Mouse (Mus musculus): Measurements from ENCODE around the gene Tmem102. TPM values are rescaled to one million over a fixed set of nuclear protein-coding genes. Genes with fewer than 3 reads are reported as not detected.

The Tmem102 gene
- total RNA-seq, 2 experiments from 2014 or later: not detected

DNA sequence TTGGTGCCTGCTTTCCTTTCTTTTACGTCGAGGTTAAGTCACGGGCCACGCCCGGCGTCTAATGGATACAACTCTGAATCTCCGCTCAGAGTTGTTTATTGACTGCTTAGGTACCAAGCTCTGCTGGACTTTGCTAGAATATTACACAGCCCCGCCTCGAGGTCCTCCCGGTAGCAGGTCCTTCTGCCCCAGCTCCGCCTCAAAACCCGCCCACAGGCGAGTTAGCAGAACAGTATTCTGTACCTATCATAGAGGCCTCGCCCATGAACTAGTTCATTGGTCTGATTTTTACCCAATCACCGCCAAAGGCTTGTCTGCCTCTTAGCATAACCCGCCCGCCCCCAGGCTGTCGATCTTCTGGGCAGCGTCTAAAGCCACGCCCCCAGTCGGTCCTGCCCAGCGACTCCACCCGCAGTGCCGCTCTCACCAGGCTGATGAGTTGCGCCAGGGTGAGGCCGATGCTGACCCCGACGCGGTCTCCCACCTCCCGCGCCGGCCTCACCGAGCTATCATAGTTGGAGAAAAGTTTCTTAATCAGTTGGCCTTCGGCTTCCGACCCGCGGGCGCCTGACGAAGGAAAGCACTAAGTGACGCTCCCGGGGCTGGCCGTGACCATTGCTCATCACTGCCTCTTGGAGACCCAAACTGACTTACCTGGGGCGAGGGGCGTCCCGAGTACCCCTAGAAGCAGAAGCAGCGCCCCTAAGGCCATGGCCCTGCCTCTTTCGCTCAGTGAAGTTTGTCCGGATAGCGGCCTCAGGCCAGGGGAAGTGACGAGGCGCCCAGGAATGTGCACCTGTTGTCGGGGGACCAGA is 10.0 kb downstream of the Tmem102 start, which contains the start of gene Chrnb1:
TSS of gene Chrnb1 (minus strand) at position 776 of the 815 bp plus-strand sequence.
- intact Hi-C loops (cut with DNase I): no loop called here

DNA sequence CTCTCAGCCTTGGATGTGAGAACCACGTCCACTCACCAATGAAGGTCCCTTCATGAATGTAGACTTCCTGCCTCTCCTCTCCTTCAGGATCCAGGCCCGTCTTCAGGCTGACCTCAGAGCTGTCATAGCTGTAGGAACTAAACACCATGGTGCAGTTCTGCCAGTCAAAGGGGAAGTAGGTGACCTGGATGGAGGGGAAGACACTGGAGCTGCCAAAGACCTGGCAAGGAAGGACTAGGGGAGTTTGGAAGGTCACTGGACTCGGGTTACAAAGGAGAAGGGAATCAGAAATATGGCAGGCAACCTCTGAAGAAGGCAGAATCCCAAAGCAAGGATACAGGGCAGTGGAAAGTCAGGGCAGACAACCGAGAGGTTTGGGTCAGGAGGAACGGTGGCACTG is 12.0 kb downstream of the Tmem102 start:
- no peak for DNase-seq
- intact Hi-C loops (cut with DNase I): no loop called here

More for the DNA sequence above, 10.0 kb downstream of the Tmem102 start, which contains the start of gene Chrnb1:
- peak; percentile 94 for DNase-seq

DNA sequence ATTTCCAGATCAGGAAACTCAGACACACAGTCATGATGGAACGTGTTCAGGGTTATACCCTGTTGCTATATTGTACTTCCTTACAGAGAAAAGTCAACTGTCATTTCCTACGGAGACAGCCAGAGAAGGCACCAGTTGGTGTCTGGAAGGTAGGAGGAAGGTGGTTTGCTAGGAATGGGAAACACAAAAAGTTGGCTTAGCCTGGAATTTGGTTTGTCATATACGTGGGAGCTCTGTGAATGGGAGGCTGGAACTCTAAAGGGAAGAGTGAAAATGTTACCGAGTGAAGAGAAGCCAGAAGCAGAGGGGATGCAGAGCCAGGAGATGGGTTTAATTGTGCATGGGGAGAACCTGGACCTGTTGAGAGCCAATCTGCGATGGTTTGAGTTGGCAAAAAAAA is 14.0 kb downstream of the Tmem102 start:
- intact Hi-C loops (cut with DNase I): no loop called here
- no peak for DNase-seq

DNA sequence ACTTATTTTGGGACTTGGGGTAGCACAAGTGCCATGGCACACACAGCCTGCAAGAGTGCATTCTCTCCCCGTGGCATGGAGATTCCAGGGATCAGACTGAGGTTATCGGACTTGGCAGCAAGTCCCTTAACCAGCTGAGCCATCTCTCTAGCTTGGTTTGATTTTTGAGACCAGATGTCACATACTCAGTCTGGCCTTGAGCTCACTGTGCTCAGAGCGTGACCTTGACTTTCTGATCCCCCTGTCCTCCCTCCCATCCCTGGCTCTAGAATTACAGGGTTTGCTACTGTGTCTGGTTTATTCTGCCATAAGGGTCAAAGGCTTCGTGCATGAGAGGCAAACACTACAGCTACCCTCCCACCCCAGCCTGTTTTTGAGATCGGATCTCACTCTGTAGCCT is 16.0 kb downstream of the Tmem102 start:
- intact Hi-C loops (cut with DNase I): no loop called here
- DNase-seq: no peak

DNA sequence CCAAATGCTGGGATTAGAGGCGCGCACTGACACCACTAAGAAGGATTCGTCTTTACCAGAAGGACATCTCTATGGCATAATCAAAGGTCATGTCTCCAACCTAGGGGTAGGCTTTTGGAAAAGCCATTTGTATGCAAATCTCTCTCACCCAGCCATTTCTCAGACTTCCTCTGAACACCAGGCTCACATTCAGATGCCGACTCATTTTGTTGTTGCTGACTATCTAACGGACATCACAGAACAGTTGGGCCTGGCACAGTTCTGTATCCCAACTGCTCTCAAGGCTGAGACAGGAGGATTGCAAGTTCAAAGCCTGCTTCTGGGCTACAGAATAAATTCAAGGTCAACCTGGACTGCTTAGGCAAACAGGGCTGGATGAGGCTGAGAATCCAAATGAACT is 18.1 kb downstream of the Tmem102 start:
- intact Hi-C loops (cut with DNase I): no loop called here

DNA sequence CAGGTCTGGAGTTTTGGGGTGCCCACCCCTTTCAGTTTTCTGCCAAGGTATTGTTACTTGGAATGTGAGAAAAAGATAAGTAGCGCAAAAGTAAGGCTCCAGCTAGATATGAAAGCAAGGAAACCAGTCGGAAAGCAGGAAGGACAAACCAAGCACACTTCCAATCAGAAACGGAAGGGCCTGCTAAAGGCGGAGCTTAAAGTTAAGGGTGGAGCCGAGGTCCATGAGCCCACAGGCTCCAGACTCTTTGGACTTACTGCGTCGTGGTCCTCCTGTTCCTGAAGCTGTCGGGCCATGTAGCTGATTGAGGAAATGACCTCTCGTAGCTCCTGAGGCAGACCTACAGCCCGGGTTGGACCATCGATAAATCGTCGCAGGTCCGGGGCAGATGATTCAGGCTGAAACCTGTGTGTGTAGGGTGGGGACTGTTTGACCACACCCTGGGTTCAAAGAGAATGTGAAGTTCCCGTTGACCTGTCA is 20.6 kb downstream of the Tmem102 start:
- intact Hi-C loops (cut with DNase I): no loop called here
- DNase-seq: no peak

More for the DNA sequence above, 18.1 kb downstream of the Tmem102 start:
- DNase-seq: no peak

DNA sequence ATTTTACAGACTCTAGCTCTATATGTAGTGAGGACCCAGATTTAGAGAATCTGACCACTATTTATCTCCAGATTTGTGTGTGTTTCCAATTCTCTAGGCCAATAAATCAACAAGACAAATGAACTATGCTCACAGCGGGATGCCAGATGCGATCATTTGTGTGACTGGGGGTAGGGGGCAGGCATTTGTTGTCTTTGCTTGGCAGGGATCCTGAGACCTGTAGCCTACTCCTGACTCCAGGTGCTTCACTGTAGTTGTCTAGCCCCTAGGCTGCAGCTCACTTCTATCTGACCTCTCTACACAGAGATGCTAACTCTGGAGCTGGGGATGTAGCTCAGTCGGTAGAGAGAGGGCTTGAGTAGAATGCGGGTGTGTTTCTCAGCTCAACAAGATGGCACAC is 23.6 kb downstream of the Tmem102 start:
- no peak for DNase-seq
- intact Hi-C loops (cut with DNase I): no loop called here

DNA sequence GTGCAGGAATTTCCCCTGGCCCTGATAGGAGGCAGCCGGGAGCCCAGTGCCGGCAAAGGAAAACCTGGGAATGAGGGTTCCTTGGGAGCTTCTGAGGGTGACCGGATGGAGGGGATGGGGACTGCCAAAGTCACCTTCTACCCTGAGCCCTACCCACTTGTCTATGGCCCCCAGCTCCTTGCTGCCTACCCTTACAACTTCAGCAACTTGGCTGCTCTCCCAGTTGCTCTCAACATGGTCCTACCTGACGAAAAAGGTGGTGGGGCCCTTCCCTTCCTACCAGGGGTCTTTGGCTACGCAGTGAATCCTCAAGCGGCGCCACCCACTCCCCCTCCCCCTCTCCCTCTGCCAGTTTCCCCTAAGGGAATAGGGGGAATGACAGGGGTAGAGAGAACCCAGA is 26.4 kb downstream of the Tmem102 start:
- no peak for DNase-seq
- intact Hi-C loops (cut with DNase I): no loop called here

DNA sequence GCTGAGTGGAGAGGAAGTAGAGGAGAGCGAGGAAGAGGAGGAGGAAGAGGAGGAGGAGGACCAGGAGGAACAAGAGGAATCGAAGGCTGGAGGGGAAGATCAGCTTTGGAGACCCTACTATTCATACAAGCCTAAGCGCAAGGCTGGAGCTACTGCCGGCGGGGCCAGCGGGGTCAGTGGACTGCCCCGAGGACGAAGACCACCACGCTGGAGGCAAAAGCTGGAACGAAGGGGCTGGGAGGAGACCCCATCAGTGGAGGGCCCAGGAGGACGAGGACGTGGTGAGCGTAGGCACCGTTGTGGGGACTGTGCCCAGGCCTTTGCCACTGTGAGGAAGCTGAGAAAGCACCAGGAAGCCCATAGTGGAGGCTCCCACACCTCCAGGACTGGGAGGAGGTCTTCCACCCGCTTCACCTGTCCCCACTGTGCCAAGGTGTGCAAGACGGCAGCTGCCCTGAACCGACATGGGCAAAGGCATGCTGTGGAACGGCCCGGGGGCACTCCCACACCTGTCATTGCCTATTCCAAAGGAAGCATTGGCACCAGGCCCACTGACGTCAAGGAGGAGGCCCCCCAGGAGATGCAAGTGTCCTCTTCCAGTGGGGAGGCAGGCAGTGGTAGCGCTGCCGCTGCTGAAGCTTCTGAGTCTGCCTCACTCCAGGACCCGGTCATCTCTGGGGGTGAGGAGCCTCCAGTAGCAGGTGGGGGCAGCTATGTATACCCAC is 27.0 kb downstream of the Tmem102 start:
- DNase-seq: no peak
- intact Hi-C loops (cut with DNase I): no loop called here

DNA sequence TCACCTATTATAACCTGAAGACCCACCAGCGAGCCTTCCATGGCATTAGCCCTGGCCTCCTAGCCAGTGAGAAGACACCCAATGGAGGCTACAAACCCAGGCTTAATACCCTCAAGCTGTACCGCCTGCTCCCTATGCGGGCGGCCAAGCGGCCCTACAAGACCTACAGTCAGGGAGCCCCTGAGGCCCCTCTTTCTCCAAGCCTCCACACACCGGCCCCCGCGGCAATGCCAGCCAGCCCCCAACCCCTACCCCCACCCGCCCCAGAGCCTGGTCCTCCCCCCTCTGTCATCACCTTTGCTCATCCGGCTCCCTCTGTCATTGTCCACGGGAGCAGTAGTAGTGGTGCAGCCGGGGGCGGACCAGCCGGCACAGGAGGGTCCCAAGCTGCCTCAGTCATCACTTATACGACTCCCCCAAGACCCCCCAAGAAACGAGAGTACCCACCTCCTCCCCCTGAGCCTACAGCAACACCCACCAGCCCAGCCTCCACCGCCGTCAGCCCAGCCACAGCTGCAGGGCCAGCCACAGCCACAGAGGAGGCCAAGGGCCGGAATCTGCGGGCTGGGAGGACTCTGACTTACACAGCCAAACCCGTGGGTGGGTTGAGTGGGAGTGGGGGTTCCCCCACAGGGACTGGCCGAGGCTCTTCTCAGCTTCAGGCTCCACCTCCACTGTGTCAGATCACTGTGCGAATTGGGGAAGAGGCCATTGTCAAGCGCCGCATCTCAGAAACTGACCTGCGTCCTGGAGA is 27.7 kb downstream of the Tmem102 start:
- intact Hi-C loops (cut with DNase I): no loop called here
- no peak for DNase-seq

DNA sequence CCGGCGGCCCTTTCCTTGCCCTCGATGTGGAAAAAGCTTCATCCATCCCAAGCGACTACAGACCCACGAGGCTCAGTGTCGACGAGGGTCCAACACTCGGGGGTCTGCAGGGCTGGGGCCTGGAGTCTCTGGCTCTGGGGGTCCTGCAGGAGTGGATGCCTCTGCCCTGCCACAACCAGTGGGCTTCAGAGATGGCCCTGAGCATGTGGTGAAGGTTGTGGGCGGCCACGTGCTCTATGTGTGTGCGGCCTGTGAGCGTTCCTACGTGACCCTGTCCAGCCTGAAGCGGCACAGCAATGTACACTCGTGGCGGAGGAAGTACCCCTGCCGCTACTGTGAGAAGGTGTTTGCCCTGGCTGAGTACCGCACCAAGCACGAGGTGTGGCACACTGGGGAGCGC is 28.9 kb downstream of the Tmem102 start:
- intact Hi-C loops (cut with DNase I): no loop called here
- no peak for DNase-seq

DNA sequence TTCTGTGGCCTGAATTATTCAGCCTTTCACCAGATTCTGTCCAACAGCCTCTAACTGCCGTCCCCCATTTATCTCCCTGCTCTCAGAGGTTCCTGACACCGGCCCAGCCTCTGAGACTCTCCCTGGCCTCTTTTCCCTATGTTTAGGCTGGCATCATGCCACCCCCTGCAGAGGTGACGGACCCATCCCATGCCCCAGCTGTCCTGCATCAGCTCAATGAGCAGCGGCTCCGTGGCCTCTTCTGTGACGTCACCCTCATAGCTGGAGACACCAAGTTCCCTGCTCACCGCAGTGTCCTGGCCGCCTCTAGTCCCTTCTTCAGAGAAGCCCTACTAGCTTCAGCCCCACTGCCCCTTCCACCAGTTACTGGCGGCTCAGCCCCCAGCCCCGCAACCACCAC is 29.7 kb downstream of the Tmem102 start:
- peak; percentile 69 for DNase-seq
- intact Hi-C loops (cut with DNase I): no loop called here

DNA sequence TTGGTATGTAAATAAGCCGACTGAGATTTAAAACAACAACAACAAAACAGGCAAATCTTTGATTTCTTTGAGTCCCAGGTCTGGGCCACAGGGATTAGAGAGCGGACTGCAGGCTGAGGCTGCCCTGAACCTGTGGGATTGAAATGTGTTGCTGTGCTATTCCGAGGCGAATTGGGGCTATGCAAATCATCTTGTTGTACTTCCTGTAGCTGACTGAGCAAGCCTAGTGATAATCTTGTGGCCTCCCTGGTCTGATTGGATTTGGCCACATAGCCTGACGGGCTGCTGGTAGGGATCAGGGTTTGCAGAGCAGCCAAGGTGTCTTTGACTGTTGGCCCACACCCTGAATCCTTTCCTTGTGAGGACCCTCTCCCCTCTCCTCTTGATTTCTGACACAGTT is 30.5 kb downstream of the Tmem102 start:
- intact Hi-C loops (cut with DNase I): no loop called here
- DNase-seq: no peak

DNA sequence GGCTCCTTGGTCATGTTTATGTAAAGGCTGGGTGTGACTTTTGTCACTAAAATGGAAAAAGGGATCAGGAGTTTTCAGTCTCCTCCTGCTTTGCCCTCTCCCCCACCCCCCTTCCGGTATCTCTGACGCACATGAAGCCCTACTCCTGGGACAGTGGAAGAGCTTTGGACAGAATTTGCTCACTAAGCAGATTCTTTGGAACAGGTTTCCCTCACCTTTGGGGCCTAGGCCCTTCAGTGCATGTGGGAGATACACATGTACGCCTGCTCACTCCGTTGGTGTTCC is 37.9 kb downstream of the Tmem102 start:
- no peak for DNase-seq
- intact Hi-C loops (cut with DNase I): no loop called here

DNA sequence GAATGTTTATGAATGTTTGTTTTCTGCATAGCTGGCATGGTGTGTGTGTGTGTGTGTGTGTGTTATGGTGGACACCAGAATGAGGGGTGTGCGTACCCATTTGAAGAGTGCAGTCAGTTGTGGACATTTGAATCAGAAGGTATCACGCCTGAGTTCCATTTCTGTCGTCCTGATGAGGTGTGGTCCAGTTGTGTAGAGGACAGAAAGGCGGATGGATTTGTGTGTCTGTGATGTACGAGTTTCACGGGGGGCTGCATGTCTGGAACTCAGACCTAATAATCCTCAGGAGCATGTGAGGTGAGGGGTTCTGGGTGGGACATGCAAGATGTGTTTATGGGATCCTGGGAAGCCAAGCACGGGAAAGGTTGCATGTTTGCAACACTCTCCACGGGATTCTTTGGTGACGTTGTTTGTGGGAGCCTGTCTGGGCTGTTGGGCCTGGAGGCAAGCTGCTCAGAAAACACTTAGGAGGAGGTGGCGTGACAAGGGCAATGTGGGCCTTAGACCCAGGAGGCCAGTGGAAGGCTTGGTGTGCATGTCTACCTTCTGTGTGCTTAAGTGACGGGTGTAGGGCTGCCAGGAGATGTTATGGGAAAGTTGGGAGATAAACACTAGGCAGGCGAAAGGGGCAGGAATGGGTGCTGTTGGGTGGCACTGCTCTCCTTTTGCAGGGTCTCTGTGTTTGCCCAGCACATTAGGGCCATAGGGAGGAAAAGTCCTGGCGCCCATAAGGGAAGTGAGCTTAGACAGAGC is 38.4 kb downstream of the Tmem102 start:
- no peak for DNase-seq
- intact Hi-C loops (cut with DNase I): no loop called here

DNA sequence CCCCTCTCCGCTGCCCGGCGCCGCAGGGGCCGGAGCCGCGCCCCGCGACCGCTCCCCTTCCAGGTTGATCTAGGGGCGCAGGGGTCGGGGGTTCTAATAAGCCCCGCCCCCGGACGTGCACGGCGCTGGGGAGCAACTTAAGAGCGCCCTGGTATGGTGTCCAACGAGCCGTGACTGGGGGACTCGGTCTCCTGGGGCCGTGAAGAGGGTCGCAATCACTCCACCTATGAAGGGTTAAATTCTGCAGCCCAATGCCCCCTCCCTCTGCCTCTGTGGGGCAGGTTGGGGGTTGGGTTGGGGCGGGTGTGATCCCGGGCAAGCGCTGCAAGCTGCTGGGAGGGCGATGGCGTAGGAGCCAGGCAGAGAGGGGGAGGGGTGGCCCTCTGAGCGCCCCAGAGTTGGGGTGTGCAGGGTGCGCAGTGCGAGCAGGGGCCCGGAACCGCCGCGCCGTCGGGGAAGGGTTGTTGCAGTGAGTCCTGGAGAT is 39.3 kb downstream of the Tmem102 start:
- intact Hi-C loops (cut with DNase I): no loop called here
- DNase-seq: peak; percentile 73

DNA sequence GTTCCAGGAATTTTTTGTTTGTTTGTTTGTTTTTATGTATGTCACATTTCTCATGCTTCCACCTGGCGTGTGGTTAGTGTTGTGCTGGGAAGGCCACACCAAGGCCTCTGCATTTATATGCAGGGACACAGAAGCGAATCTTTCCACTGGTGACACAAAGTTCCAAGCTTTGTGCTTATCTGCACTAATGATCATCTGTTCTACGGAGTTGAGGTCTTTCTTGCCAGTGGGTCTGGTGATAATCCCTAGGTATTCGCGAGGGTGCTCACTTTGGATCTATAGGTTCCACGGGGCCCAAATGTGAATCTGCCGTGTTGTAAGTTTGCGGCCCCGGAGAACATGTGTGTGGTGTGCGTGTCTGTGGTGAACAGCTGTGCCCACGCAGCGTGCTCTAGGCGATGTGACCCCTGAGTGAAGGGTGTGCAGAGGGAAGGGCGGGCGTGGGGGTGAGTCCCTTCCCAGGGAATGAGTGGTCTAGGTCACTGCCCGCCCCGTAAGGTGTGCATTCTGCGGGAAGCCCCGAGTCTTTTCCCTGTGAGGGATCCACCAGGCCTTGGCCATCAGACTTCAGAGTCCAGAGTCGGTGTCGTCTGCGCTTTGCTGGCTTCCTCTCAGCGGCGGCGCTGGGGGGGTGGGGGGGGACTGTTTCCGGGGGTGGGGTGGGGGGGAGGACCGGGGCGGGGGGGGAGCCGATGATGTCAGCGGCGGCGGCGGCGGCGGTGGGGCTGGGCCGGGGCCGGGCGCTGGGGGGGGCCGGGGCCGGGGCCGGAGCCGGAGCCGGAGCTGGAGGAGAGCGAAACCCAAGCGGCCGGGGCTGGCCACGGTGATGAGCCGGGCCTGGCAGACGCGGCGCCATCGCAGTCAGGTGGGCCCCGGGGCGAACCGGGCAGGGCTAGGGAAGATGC is 40.0 kb downstream of the Tmem102 start, which contains the start of gene Zbtb4:
TSS of gene Zbtb4 (plus strand) at position 692 of the 905 bp plus-strand sequence.
- intact Hi-C loops (cut with DNase I): no loop called here
- peak; percentile 49 for DNase-seq

DNA sequence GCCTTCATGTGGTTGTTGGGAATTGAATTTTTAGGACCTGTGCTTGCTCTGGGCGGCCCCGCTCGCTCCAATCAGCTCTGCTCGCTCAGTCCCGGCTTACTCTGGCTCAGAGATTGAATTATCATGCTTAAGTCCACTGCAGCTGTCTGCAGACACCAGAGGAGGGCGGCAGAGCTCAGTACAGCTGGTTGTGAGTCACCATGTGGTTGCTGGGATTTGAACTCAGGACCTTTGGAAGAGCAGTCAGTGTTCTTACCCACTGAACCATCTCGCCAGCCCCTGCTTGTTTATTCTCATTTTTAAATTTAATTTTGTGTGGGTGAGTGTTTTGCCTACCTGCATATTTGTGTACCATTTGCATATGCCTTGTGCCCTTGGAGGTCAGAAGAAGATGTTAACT is 41.9 kb downstream of the Tmem102 start:
- intact Hi-C loops (cut with DNase I): loop anchor here (5.0 kb wide), 1 partner anchor 39 kb away; the partner anchor contains the start of gene Fgf11
- DNase-seq: no peak

DNA sequence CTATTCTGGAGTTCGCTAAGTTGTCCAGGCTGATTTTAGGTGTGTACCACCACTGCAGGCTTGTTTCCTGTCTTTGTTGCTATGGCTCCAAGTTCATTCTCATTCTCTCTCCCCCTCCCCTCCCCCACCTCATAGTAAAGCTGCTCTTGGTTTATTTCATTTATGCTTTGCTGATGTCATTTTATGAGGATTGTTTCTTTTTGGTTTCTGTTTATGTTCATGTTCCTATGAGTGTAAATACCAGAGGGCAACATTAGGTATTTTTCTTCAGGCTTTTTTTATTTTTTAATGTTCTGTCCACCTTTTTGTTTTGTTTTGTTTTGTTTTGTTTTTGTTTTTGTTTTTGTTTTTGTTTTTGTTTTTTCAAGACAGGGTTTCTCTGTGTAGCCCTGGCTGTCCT is 43.6 kb downstream of the Tmem102 start, which contains the start of gene Slc35g3:
TSS of gene Slc35g3 (minus strand) at position 101 of the 400 bp plus-strand sequence.
- intact Hi-C loops (cut with DNase I): loop anchor here (5.0 kb wide), 1 partner anchor 40 kb away; the partner anchor contains the start of gene Fgf11

More for the DNA sequence above, 43.6 kb downstream of the Tmem102 start, which contains the start of gene Slc35g3:
- no peak for DNase-seq

Data from left cerebral cortex, postnatal 4 days (tissue).